Mouse (Mus musculus) heart, embryonic 15.5 days (tissue): ENCODE measurements at regions not wholly inside any gene's neighbourhood (a gene's known extent, or its start where the extent isn't known, plus 50 kb on each side); places are given as distances from the start of the nearest gene placed in this dataset.

Source experiments
- ATAC-seq: fragments of 200-750 bp; cut with Nextera tagmentation; replicated peaks from 2 replicates; pipeline ENCODE4 v1.8.0; 2017; ENCODE audit warnings: low read depth, moderate TSS enrichment; ENCODE audit not compliant: insufficient number of reproducible peaks, insufficient read depth, low FRiP score
- H3K27ac ChIP-seq: fragments of 300-500 bp; sonication (generic); 2 replicates; pipeline ENCODE4 v1.5.1; 2015; ENCODE audit warnings: mild to moderate bottlenecking, inconsistent platforms
- H3K27me3 ChIP-seq: fragments of 300-500 bp; sonication (generic); 2 replicates; pipeline ENCODE4 v1.6.1; 2015; ENCODE audit warnings: inconsistent platforms
- H3K36me3 ChIP-seq: fragments of 300-500 bp; sonication (generic); 2 replicates; pipeline ENCODE4 v1.6.1; 2015; ENCODE audit warnings: mild to moderate bottlenecking, inconsistent platforms
- H3K4me1 ChIP-seq: fragments of 300-500 bp; sonication (generic); replicated peaks from 2 replicates; pipeline ENCODE4 v1.6.1; 2015; ENCODE audit warnings: inconsistent platforms
- H3K4me2 ChIP-seq: fragments of 300-500 bp; sonication (generic); 2 replicates; pipeline ENCODE4 v1.6.1; 2015; ENCODE audit warnings: inconsistent platforms, mild to moderate bottlenecking, moderate library complexity
- H3K4me3 ChIP-seq: fragments of 300-500 bp; sonication (generic); 2 replicates; pipeline ENCODE4 v1.5.1; 2015; ENCODE audit warnings: mild to moderate bottlenecking, inconsistent platforms
- H3K9ac ChIP-seq: fragments of 300-500 bp; sonication (generic); 2 replicates; pipeline ENCODE4 v1.6.1; 2015; ENCODE audit warnings: mild to moderate bottlenecking, inconsistent platforms
- H3K9me3 ChIP-seq: fragments of 300-500 bp; sonication (generic); replicated peaks from 2 replicates; pipeline ENCODE4 v1.6.1; 2016; ENCODE audit warnings: inconsistent platforms
- WGBS: fragments of 180-500 bp; shearing (Covaris S2); methylation state at CpG from one replicate; pipeline ENCODE4 v1.1.7; 2015; ENCODE audit warnings: mixed read lengths; 5-methylcytosine and 5-hydroxymethylcytosine counted together

DNA sequence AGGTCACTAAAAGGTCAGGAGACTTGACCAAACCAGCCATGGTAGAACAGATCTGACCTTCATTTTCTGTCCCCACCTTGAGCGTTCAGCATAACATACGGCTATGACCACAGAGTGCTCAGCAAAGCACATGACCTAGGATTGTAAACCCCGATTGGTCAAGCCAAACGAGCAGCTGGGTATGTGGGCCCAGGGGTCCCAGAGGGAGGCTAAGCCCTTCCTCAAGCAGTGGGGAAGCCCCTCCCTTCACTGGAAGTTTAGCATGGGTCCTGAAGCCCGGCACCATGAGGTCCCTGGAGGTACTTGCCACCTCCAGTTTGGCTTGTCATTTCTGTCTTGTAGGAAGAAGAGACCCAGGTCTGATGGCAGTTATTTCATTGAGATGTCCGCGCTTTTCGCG lies 149.8 kb downstream of the Cct6b start:
- Histone ChIP-seq H3K27me3 (peaks cover 25% of the 10 kb centered on the region), H3K9me3 (no peaks in the 10 kb centered on the region), H3K4me3 (no peak overlapping the region), H3K36me3 (no peaks in the 10 kb centered on the region), H3K9ac (no peak overlapping the region), H3K27ac (no peak overlapping the region), H3K4me2 (no peak overlapping the region), H3K4me1 (no peaks in the 10 kb centered on the region)
- no peak for ATAC-seq
- WGBS = 80% methylated on average over 9 of the region's 9 CpGs

DNA sequence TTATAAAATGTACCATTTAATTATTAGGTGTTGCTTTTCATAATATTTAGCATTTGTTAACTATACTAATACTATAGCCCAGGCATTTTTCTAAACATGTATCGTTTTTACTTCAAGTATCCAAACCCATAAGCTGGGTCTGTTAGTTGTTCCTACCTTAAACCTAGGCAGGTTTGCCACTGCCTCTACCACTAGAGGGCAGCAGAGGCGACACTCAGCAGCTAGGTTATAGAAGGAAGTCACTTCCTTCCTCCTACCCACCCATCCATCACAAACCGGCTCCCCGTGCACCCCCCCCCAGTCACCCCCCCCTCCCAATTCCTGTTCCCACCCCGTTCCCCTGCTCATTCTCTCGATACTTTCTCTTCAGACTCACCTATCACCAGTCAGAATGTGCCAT lies 150.6 kb downstream of the Cct6b start:
- H3K4me3 ChIP-seq = no peak overlapping the region
- no peak overlapping the region for H3K9ac ChIP-seq
- H3K4me2 ChIP-seq = no peak overlapping the region
- H3K4me1 ChIP-seq = no peaks in the 10 kb centered on the region
- no peaks in the 10 kb centered on the region for H3K9me3 ChIP-seq
- no peaks in the 10 kb centered on the region for H3K36me3 ChIP-seq
- WGBS = 15% methylated on average over 6 of the region's 6 CpGs
- H3K27me3 ChIP-seq = peaks cover 20% of the 10 kb centered on the region
- H3K27ac ChIP-seq = no peak overlapping the region
- no peak for ATAC-seq

DNA sequence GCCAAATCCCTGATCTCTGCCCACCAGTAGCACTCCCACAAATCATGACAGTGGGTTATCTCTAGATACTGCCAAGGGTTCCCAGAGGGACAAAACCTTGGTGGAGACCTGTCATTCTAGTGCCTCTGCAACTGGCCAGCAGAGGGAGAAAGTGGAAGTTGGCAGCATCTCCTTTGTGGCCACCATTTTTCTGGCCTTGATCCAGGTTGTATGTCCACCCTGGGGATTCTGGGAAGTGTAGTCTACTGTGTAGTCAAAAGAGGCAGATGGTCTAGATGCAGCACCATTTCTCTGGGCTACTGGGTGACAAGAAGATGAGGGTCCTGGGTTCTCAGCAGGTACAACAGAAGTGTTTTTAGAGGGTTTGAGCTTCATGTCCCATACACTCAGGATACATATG lies 152.1 kb downstream of the Cct6b start:
- no peak for ATAC-seq

DNA sequence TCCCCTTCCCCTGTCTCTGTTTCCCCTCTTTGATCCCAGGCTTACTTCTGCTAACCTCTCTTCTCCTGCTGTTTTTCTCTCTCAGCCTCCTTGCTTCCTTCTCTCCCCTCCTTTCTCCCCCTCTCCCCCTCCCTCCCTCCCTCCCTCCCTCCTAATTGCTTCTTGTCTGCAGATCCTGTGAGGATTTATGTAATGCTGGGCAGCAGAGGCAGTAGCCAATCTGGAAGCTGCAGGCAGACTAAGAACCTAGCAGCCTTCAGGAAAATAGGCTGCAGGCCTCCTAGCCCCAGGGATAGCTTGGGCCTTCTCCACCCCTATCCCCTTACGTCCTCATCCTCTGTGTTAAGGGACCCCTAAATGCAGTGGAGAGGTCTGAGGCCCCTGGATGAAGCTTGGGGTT lies 155.2 kb downstream of the Cct6b start:
- no peak overlapping the region for H3K27ac ChIP-seq
- H3K4me3 ChIP-seq = no peak overlapping the region
- no peak for ATAC-seq
- H3K4me1 ChIP-seq = 0 out of 2 replicates have a peak, but pooled peaks cover 3% of the 10 kb centered on the region
- H3K9me3 ChIP-seq = no peaks in the 10 kb centered on the region
- H3K36me3 ChIP-seq = no peaks in the 10 kb centered on the region
- no peak overlapping the region for H3K4me2 ChIP-seq
- 67% methylated on average over 1 of the region's 1 CpGs for WGBS
- H3K27me3 ChIP-seq = peaks cover 6% of the 10 kb centered on the region; the same call in 1 of the 2 replicates
- no peak overlapping the region for H3K9ac ChIP-seq

More for the DNA sequence above, 152.1 kb downstream of the Cct6b start:
- Histone ChIP-seq H3K4me3 (no peak overlapping the region), H3K27ac (no peak overlapping the region), H3K9ac (no peak overlapping the region), H3K9me3 (no peaks in the 10 kb centered on the region), H3K4me1 (no peaks in the 10 kb centered on the region), H3K36me3 (no peaks in the 10 kb centered on the region), H3K4me2 (no peak overlapping the region), H3K27me3 (peaks cover 8% of the 10 kb centered on the region)

DNA sequence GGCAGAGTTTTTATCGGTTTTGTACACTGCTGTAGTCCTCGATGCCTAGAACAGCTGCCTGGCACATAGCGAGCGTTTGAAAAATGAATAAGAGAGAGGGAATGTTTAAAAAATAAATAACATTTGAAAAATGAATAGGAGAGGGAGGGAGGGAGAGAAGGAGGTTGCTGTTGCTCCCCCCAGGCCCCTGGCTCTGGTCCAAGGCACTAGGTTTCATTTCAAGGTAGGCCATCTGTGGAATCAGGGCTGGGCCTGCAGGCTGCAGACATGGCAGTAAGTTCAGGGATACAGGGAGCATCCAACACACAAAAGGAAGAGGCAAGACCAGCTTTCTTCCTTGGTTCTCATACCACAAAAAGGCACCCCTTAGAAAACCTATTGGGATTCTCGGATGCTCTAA lies 156.5 kb downstream of the Cct6b start:
- Histone ChIP-seq H3K4me1 (peaks cover 8% of the 10 kb centered on the region), H3K36me3 (no peaks in the 10 kb centered on the region), H3K4me3 (no peak overlapping the region), H3K27me3 (peaks cover 11% of the 10 kb centered on the region), H3K9ac (no peak overlapping the region), H3K27ac (no peak overlapping the region), H3K9me3 (no peaks in the 10 kb centered on the region), H3K4me2 (no peak overlapping the region)
- WGBS = 65% methylated on average over 5 of the region's 5 CpGs
- no peak for ATAC-seq

DNA sequence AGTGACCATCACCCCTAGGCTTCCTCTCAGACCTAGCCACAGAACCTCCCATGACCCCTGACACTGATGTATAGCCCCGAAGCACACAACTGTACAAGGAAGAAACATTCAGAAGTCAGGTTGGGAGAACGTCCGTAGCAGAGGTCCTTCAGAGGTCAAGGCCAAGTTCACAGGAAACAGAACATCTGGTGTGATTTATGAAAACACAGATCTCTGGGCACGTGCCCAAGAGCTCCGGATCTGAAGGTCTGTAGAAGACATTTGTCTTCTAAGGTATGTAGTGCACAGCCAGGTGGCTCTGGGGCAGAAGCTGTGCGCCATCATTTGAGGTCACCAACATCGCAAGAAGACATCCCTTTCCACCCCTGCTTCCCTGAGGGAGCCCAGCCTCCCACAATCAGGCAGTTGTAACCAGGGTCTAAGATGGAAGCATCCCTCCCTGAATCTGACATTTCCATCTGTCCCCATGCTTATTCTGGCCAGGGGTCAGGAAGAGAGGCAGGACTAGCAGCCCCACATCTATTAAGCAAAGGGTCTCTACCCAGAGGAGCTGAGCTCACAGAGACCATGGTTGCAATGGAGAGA lies 159.8 kb downstream of the Cct6b start:
- no peak overlapping the region for H3K4me2 ChIP-seq
- H3K9me3 ChIP-seq = no peaks in the 10 kb centered on the region
- 58% methylated on average over 7 of the region's 7 CpGs for WGBS
- H3K9ac ChIP-seq = no peak overlapping the region
- peaks cover 29% of the 10 kb centered on the region for H3K27me3 ChIP-seq
- no peaks in the 10 kb centered on the region for H3K36me3 ChIP-seq
- no peak overlapping the region for H3K4me3 ChIP-seq
- ATAC-seq = no peak
- H3K4me1 ChIP-seq = peaks cover 12% of the 10 kb centered on the region
- no peak overlapping the region for H3K27ac ChIP-seq

DNA sequence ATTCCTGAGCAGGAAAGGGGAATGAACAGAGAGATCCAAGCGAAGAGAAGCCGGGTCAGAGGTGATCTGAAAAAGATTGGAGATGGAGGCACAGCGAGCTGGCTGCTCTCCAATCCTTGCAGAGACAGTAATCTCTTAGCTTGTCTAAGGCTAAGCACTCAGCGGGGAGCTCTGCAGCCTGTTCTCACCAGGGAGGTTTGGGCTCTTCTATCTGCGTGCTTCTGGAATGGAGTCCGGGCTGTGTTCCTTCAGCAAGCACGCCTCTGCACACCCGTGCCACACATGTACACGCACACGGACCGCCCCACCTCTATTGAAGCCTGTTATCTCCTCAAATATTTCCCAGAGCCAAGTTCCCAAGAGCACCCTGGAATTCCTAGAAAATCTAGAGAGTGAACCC lies 161.3 kb downstream of the Cct6b start:
- 0 out of 2 replicates have a peak, but pooled peaks have one; percentile 58 for ATAC-seq
- peak overlapping the region; percentile 6 for H3K4me2 ChIP-seq
- no peak overlapping the region for H3K27ac ChIP-seq
- H3K9ac ChIP-seq = no peak overlapping the region
- WGBS = 8% methylated on average over 11 of the region's 11 CpGs
- H3K4me1 ChIP-seq = peaks cover 12% of the 10 kb centered on the region
- no peaks in the 10 kb centered on the region for H3K36me3 ChIP-seq
- no peak overlapping the region for H3K4me3 ChIP-seq
- H3K27me3 ChIP-seq = peaks cover 44% of the 10 kb centered on the region
- H3K9me3 ChIP-seq = no peaks in the 10 kb centered on the region

DNA sequence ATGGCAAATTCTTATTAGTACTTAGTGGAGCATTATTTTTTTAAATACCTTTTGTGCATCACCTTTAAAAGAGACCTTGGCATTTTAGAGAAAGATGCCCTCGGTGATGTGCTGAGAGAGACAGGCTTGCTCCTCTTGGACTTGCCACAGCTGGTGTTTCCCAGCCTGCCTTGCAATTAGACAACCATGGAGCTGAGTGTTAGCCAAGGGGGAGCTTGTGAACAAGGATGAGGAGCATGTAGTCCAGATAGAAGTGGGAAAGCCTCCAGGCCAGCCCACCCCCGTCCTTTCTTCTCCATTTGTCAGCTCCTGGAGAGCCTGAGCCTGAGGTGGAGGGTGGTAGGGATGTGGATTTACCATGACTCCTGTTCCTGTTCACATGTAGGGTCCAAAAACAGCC lies 161.9 kb downstream of the Cct6b start:
- no peak for ATAC-seq
- WGBS = 34% methylated on average over 2 of the region's 2 CpGs
- no peak overlapping the region for H3K9ac ChIP-seq
- H3K4me3 ChIP-seq = no peak overlapping the region
- no peaks in the 10 kb centered on the region for H3K9me3 ChIP-seq
- peaks cover 49% of the 10 kb centered on the region for H3K27me3 ChIP-seq
- no peaks in the 10 kb centered on the region for H3K36me3 ChIP-seq
- H3K4me2 ChIP-seq = no peak overlapping the region
- peaks cover 12% of the 10 kb centered on the region for H3K4me1 ChIP-seq
- H3K27ac ChIP-seq = no peak overlapping the region

DNA sequence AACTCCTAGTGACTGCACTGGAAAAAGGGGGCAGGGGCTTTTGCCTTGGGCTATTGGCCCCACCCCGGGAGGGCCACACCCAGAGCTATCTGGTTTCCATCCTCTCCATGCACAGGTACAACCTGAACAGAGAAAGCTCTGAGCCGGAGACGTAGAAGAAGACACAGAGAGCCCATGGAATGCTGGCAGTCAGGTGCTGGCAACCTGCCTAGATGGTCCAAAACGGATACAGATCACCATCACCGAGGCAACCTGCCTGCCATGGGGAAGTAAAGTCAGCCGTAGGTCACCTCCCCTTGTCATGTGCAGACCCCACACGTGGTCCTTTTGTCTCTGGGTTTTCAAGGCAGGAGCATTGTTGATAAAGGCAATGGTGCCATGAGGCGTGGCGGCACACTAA lies 164.0 kb downstream of the Cct6b start:
- H3K27me3 ChIP-seq = peaks cover 50% of the 10 kb centered on the region
- no peak overlapping the region for H3K4me3 ChIP-seq
- no peak overlapping the region for H3K4me2 ChIP-seq
- WGBS = 66% methylated on average over 9 of the region's 9 CpGs
- no peak overlapping the region for H3K9ac ChIP-seq
- ATAC-seq = no peak
- no peak overlapping the region for H3K27ac ChIP-seq
- H3K9me3 ChIP-seq = no peaks in the 10 kb centered on the region
- H3K4me1 ChIP-seq = peaks cover 12% of the 10 kb centered on the region
- H3K36me3 ChIP-seq = no peaks in the 10 kb centered on the region

DNA sequence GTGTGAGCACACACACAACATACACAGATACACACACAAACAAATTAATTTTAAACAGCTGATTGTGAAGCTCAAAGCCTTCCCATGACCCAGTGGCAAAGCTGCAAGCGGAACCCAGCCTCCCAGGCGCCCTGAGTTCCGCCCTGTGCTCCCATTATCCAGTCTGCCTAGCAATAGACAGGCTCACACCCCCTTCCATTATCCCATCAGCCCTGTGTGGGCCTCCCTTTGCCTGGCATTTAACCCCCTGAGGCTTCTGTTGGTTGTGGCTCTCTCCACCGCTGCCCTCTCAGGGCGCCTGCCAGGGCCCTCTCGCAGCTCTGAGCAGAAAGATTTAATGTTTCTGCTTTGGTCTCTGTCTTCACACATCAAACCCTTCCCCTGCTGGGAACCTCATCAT lies 166.4 kb downstream of the Cct6b start:
- 14% methylated on average over 6 of the region's 6 CpGs for WGBS

DNA sequence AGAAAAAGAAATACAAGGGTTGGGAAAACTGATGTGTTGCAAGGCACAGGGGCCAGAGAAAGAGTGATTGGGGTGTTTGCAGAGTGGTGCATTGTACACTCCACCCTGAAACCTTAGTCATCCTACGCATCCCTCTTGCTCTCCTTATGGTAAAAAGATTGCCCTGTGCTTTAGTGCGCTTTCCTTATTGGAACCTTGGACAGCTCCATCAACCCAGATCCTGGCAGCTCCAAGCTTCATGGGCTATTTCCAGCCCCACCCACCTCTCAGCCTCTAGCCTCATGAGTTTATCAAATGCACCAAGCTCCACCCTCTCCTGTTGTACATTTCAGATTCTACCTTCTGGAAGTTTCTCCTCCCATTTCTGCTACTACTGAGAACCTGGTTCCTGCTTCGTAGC lies 167.3 kb downstream of the Cct6b start:
- peaks cover 36% of the 10 kb centered on the region for H3K27me3 ChIP-seq

More for the DNA sequence above, 166.4 kb downstream of the Cct6b start:
- no peak overlapping the region for H3K9ac ChIP-seq
- peaks cover 45% of the 10 kb centered on the region for H3K27me3 ChIP-seq
- H3K9me3 ChIP-seq = no peaks in the 10 kb centered on the region
- no peak for ATAC-seq
- no peak overlapping the region for H3K4me3 ChIP-seq
- no peaks in the 10 kb centered on the region for H3K36me3 ChIP-seq
- no peak overlapping the region for H3K27ac ChIP-seq
- H3K4me1 ChIP-seq = peaks cover 5% of the 10 kb centered on the region
- no peak overlapping the region for H3K4me2 ChIP-seq

DNA sequence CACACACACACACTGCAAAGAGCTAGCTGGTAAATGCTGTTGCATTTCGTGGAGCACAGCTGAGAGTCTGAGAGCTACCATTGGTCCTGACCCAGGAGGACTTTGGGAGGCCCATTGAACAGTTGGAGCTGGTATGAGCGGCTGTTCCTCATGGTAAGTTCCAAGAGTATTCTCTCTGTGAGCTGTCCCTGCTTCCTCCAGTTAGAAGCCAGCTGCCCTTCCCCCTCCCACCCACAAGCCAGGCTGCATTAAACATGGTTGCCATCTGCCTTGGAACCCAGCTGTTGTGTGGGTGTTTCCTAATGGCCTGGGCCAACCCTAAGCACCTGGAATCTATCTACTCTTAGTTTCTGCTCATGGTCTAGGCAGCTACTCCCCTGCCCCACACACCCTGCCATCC lies 174.4 kb downstream of the Cct6b start:
- no peak for ATAC-seq

More for the DNA sequence above, 167.3 kb downstream of the Cct6b start:
- no peak overlapping the region for H3K9ac ChIP-seq
- WGBS = 47% methylated on average over 3 of the region's 3 CpGs
- no peaks in the 10 kb centered on the region for H3K36me3 ChIP-seq
- no peaks in the 10 kb centered on the region for H3K4me1 ChIP-seq
- H3K4me2 ChIP-seq = no peak overlapping the region
- H3K27ac ChIP-seq = no peak overlapping the region
- ATAC-seq = no peak
- no peak overlapping the region for H3K4me3 ChIP-seq
- no peaks in the 10 kb centered on the region for H3K9me3 ChIP-seq

More for the DNA sequence above, 174.4 kb downstream of the Cct6b start:
- 51% methylated on average over 2 of the region's 2 CpGs for WGBS
- no peak overlapping the region for H3K9ac ChIP-seq
- H3K36me3 ChIP-seq = no peaks in the 10 kb centered on the region
- H3K4me2 ChIP-seq = no peak overlapping the region
- H3K4me1 ChIP-seq = no peaks in the 10 kb centered on the region
- H3K27me3 ChIP-seq = no peaks in the 10 kb centered on the region
- H3K4me3 ChIP-seq = no peak overlapping the region
- H3K27ac ChIP-seq = no peak overlapping the region
- no peaks in the 10 kb centered on the region for H3K9me3 ChIP-seq
